Mouse (Mus musculus) liver, adult 2 months (tissue): ENCODE data around the gene Traf5. TPM values are rescaled to one million over a fixed set of nuclear protein-coding genes. Genes with fewer than 3 reads are reported as not detected.

ENCODE experiments used
- DNase-seq: peaks from one replicate; pipeline ENCODE4 v3.0.0-alpha.2; 2011; ENCODE audit warnings: low read depth, low spot score; ENCODE audit errors: extremely low read depth
- H3K27ac ChIP-seq: fragments of 200-500 bp; replicated peaks from 2 replicates; pipeline ENCODE4 v1.5.1; 2012; ENCODE audit warnings: low read depth, mild to moderate bottlenecking, control low read depth, inconsistent platforms, low read length; ENCODE audit not compliant: insufficient read depth
- H3K27me3 ChIP-seq: fragments of 200-500 bp; 2 replicates; pipeline ENCODE4 v1.6.1; 2012; ENCODE audit warnings: mild to moderate bottlenecking, moderate library complexity, low read length, inconsistent platforms; ENCODE audit not compliant: control insufficient read depth, insufficient read depth
- H3K36me3 ChIP-seq: fragments of 200-500 bp; 2 replicates; pipeline ENCODE4 v1.6.1; 2012; ENCODE audit warnings: low read length, inconsistent platforms; ENCODE audit not compliant: control insufficient read depth, insufficient read depth
- H3K4me1 ChIP-seq: fragments of 200-500 bp; 2 replicates; pipeline ENCODE4 v1.6.1; 2011; ENCODE audit warnings: low read length; ENCODE audit not compliant: control insufficient read depth, insufficient read depth
- H3K4me3 ChIP-seq: fragments of 200-500 bp; 2 replicates; pipeline ENCODE4 v1.5.1; 2011; ENCODE audit warnings: low read depth, mild to moderate bottlenecking, control low read depth, low read length, moderate library complexity; ENCODE audit not compliant: insufficient read depth
- H3K79me2 ChIP-seq: fragments of 200-500 bp; 2 replicates; pipeline ENCODE4 v1.6.1; 2012; ENCODE audit warnings: inconsistent platforms, mild to moderate bottlenecking, low read length, moderate library complexity; ENCODE audit not compliant: control insufficient read depth, insufficient read depth
- H3K9ac ChIP-seq: fragments of 200-500 bp; 2 replicates; pipeline ENCODE4 v1.6.1; 2012; ENCODE audit warnings: low read depth, mild to moderate bottlenecking, control low read depth, inconsistent platforms, low read length
- CTCF ChIP-seq: fragments of 200-500 bp; IDR thresholded peaks from 2 replicates; pipeline ENCODE4 v1.5.1; 2011; ENCODE audit warnings: low read depth, low read length, control low read depth
- POLR2A ChIP-seq: fragments of 200-500 bp; IDR thresholded peaks from 2 replicates; pipeline ENCODE4 v1.6.1; 2011; ENCODE audit warnings: low read length, control low read depth; ENCODE audit not compliant: insufficient read depth; ENCODE audit errors: extremely low read depth
- WGBS: fragments of 180-500 bp; shearing (Covaris S2); methylation state at CpG from one replicate; pipeline ENCODE4 v1.1.7; 2018; 5-methylcytosine and 5-hydroxymethylcytosine counted together
- polyA plus RNA-seq: library from polyadenylated mRNA; depleted of rRNA; stranded (reverse); fragments of >200 nt; gene quantifications from 2 replicates; pipeline ENCODE4 v1.2.3, GENCODE M21; 2012
- total RNA-seq: library from RNA; depleted of rRNA; stranded (reverse); fragments of >200 nt; gene quantifications from 2 replicates; pipeline ENCODE4 v1.2.3, GENCODE M21; 2014

Gene Traf5
- total and polyA plus RNA-seq, 2 experiments: 3.3 to 7.3 TPM

GRCm38 (mm10) chr1:192066956-192067355 lies 25.4 kb downstream of the Traf5 start:
- Histone ChIP-seq H3K27me3 (no peaks in the 10 kb centered on the region), H3K36me3 (peaks cover 17% of the 10 kb centered on the region), H3K27ac (no peak overlapping the region), H3K79me2 (no peaks in the 10 kb centered on the region), H3K4me3 (no peak overlapping the region), H3K9ac (no peak overlapping the region), H3K4me1 (peaks cover 12% of the 10 kb centered on the region)
- TF ChIP-seq POLR2A: no peak
- no peak for TF ChIP-seq CTCF
- DNase-seq: no peak
- 91% methylated on average over 3 of the region's 3 CpGs for WGBS

DNA sequence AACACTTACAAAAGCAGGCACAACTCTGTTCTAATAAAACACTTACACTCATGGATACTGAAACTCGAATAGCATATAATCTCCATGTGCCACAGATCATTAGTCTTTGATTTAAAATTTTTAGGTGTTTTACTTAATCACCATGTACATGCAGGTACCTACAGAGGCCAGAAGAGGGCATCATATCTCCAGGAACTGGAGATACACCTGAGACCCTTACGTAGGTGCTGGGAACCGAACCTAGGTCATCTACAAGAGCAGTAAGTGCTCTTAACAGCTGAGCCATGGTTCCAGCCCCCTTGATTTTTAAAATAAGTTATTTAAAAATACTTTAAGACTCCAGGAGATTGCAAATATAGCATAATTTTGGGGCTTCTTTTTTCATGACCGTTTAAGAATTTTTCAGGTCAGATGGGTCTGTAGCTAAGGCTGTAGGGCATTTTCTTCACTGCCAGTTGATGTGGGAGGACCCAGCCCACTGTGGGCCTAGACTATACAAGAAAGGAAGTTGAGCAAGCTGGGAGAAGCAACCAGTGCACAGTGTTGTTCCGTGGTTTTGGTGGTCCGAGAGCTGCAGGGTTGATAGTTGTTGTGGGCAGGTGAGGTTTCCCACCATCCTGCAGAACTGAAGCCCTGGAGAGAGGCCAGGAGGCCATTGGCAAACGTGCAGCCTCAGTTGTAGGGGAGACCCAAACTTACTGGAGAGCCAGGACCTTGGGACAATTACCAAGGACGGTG lies 29.0 kb downstream of the Traf5 start:
- no peak for DNase-seq
- Histone ChIP-seq H3K79me2 (no peaks in the 10 kb centered on the region), H3K9ac (no peak overlapping the region), H3K4me1 (no peaks in the 10 kb centered on the region), H3K36me3 (peaks cover 22% of the 10 kb centered on the region), H3K27ac (no peak overlapping the region), H3K4me3 (no peak overlapping the region), H3K27me3 (no peaks in the 10 kb centered on the region)
- TF ChIP-seq POLR2A (no peak), CTCF (no peak)
- WGBS: 96% methylated on average over 8 of the region's 8 CpGs

GRCm38 (mm10) chr1:192062682-192063081 lies 29.7 kb downstream of the Traf5 start:
- no peak overlapping the region for H3K4me3 ChIP-seq
- no peaks in the 10 kb centered on the region for H3K79me2 ChIP-seq
- H3K27ac ChIP-seq: no peak overlapping the region
- peaks cover 22% of the 10 kb centered on the region for H3K36me3 ChIP-seq
- H3K4me1 ChIP-seq: no peaks in the 10 kb centered on the region
- WGBS: 91% methylated on average over 14 of the region's 14 CpGs
- DNase-seq: no peak
- TF ChIP-seq POLR2A (no peak), CTCF (no peak)
- H3K9ac ChIP-seq: no peak overlapping the region
- H3K27me3 ChIP-seq: no peaks in the 10 kb centered on the region

DNA sequence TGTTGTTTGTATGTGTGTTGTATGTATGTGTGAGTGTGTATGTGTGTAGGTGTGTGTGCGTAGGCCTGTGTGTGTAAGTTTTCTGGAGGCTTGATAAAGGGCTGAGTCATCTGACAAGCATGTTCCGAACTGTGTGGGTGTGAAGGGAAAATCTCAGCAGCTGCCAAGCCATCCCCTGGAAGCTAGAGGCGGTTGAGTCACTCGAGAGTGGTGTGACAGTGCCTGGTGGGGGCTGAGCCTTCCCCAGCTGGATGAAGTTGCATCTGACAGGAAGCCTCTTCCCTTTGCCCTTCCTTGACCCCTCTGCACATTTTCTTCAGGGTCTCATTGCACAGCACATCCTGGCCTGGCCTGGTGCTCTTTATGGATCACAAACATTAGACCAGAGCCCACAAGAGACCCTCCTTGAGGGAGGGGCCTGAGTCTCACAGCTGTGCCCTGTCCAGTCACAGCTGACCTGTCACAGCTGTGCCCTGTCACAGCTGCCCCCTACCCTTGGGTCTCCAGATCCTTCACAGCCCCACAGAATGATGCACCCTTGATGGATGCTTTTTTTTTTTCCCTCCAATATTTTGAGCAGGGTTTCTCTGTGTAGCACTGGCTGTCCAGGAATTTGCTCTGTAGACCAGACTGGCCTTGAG lies 30.6 kb downstream of the Traf5 start:
- TF ChIP-seq POLR2A (no peak), CTCF (no peak)
- H3K9ac ChIP-seq: no peak overlapping the region
- WGBS: 52% methylated on average over 4 of the region's 4 CpGs
- H3K27ac ChIP-seq: no peak overlapping the region
- no peaks in the 10 kb centered on the region for H3K79me2 ChIP-seq
- H3K4me1 ChIP-seq: no peaks in the 10 kb centered on the region
- no peaks in the 10 kb centered on the region for H3K27me3 ChIP-seq
- peaks cover 25% of the 10 kb centered on the region for H3K36me3 ChIP-seq
- DNase-seq: no peak
- no peak overlapping the region for H3K4me3 ChIP-seq

DNA sequence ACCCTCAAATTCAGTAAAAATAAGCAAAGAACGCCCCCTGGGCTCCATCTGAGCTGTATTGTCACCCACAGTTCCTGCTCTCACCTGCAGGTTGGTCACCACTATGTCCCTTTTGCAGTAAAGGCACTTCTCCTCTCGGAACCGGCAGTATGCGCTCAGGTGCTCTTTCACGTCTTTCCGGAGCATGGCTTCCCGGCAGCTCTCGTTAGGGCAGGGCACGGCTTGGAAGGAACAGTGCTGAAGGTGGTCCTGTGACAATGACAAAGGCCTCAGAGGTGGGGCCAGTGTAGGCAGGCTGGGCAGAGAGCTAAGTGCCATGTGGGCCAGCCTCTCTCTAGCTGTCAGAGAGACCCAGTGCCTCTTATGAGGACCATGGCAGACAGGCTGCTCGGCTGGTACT lies 33.4 kb downstream of the Traf5 start:
- Histone ChIP-seq H3K79me2 (no peaks in the 10 kb centered on the region), H3K9ac (no peak overlapping the region), H3K4me3 (no peak overlapping the region), H3K4me1 (no peaks in the 10 kb centered on the region), H3K36me3 (peaks cover 15% of the 10 kb centered on the region), H3K27me3 (no peaks in the 10 kb centered on the region), H3K27ac (no peak overlapping the region)
- no peak for TF ChIP-seq CTCF
- TF ChIP-seq POLR2A: no peak
- 96% methylated on average over 10 of the region's 10 CpGs for WGBS
- no peak for DNase-seq

GRCm38 (mm10) chr1:192053726-192054125 lies 38.6 kb downstream of the Traf5 start:
- 95% methylated on average over 3 of the region's 3 CpGs for WGBS
- no peak overlapping the region for H3K4me3 ChIP-seq
- no peaks in the 10 kb centered on the region for H3K79me2 ChIP-seq
- peaks cover 8% of the 10 kb centered on the region for H3K36me3 ChIP-seq
- TF ChIP-seq POLR2A: no peak
- TF ChIP-seq CTCF: no peak
- H3K4me1 ChIP-seq: no peaks in the 10 kb centered on the region
- H3K27ac ChIP-seq: no peak overlapping the region
- no peaks in the 10 kb centered on the region for H3K27me3 ChIP-seq
- H3K9ac ChIP-seq: no peak overlapping the region
- no peak for DNase-seq
